Mouse (Mus musculus) G1E (cell line): Measurements from ENCODE around the gene Gm8300. TPM values are rescaled to one million over a fixed set of nuclear protein-coding genes. Genes with fewer than 3 reads are reported as not detected.
"Not testable (repeated sequence)": the region's sequence is repeated elsewhere in the genome, so short reads cannot be mapped to it uniquely, and the experiment has no call there.

Experiments used
- ATAC-seq: 2 replicates; pipeline ENCODE4 v1.8.0; 2016; ENCODE audit warnings: mild to moderate bottlenecking; ENCODE audit not compliant: insufficient number of reproducible peaks, poor library complexity, low FRiP score, severe bottlenecking; ENCODE audit errors: extremely low read depth
- DNase-seq: peaks from one replicate; pipeline ENCODE4 v3.0.0; 2012; ENCODE audit warnings: low spot score
- H3K27me3 ChIP-seq: 2 replicates; pipeline ENCODE4 v1.6.1; 2012; ENCODE audit warnings: mild to moderate bottlenecking, low read length, inconsistent platforms; ENCODE audit not compliant: insufficient read depth
- H3K36me3 ChIP-seq: replicated peaks from 2 replicates; pipeline ENCODE3; 2012; ENCODE audit warnings: mild to moderate bottlenecking, inconsistent platforms
- H3K4me1 ChIP-seq: 2 replicates; pipeline ENCODE4 v1.6.1; 2012; ENCODE audit warnings: low read depth, low read length, inconsistent platforms, mixed read lengths; ENCODE audit not compliant: insufficient read depth
- H3K4me3 ChIP-seq: 2 replicates; pipeline ENCODE4 v1.5.1; 2012; ENCODE audit warnings: low read depth, mild to moderate bottlenecking, inconsistent platforms, low read length, moderate library complexity, mixed read lengths
- H3K9me3 ChIP-seq: replicated peaks from 2 replicates; pipeline ENCODE4 v1.6.1; 2012; ENCODE audit warnings: inconsistent platforms
- CTCF ChIP-seq: IDR thresholded peaks from 2 replicates; pipeline ENCODE4 v1.5.1; 2012; ENCODE audit warnings: low read depth, low read length, inconsistent platforms, mixed read lengths
- GATA1 ChIP-seq: IDR thresholded peaks from 2 replicates; pipeline ENCODE4 v1.6.1; 2012; ENCODE audit warnings: borderline replicate concordance, low read length, inconsistent platforms, mixed read lengths
- GATA2 ChIP-seq: IDR thresholded peaks from 2 replicates; pipeline ENCODE4 v1.6.1; 2012; ENCODE audit warnings: low read depth, low read length, inconsistent platforms, borderline replicate concordance
- POLR2AphosphoS5 ChIP-seq: IDR thresholded peaks from 2 replicates; pipeline ENCODE4 v1.6.1; 2012; ENCODE audit warnings: low read depth, low read length, inconsistent platforms; ENCODE audit not compliant: insufficient replicate concordance
- TAL1 ChIP-seq: conservative IDR thresholded peaks from 2 replicates; pipeline ENCODE4 v1.6.1; 2012; ENCODE audit warnings: low read depth, low read length, inconsistent platforms, mixed read lengths
- polyA plus RNA-seq: library from polyadenylated mRNA; stranded (reverse); fragments of >175 nt; gene quantifications from 2 replicates; pipeline ENCODE4 v1.2.3, GENCODE M21; 2012
- total RNA-seq, 2 experiments: library from RNA; stranded (forward) in 1 of 2; stranded (reverse) in 1 of 2; fragments of 200-1000 nt in 1 of 2; fragments of >200 nt in 1 of 2; fragmentation: Nextera tagmentation in 1 of 2; gene quantifications; 2 replicates each; pipeline ENCODE4 v1.2.3; 2014 to 2017

Gm8300 gene
- total and polyA plus RNA-seq, 3 experiments: 0.66 TPM; not detected in 2

- no peak for TF ChIP-seq TAL1
- no peak for TF ChIP-seq CTCF
- TF ChIP-seq POLR2AphosphoS5: no peak
- no peak for TF ChIP-seq GATA2
- TF ChIP-seq GATA1: no peak
- DNase-seq (no peak), ATAC-seq (no peak)
- H3K36me3 ChIP-seq: peaks cover 11% of the 10 kb centered on the region
- no peak overlapping the region for H3K4me3 ChIP-seq
- H3K4me1 ChIP-seq: peaks cover 22% of the 10 kb centered on the region
- peaks cover 12% of the 10 kb centered on the region; the same call in 1 of the 2 replicates for H3K27me3 ChIP-seq
- no peaks in the 10 kb centered on the region for H3K9me3 ChIP-seq
These were observed 39.4 kb upstream of the Gm8300 start for GRCm38 (mm10) chr12:87474756-87475155.

- not testable (repeated sequence) for H3K4me1 ChIP-seq, H3K4me3 ChIP-seq, H3K9me3 ChIP-seq, H3K36me3 ChIP-seq, DNase-seq, ATAC-seq
- peaks cover 32% of the 10 kb centered on the region for H3K27me3 ChIP-seq
These were observed 31.6 kb upstream of the Gm8300 start for GRCm38 (mm10) chr12:87482482-87482881.

- not testable (repeated sequence) for ATAC-seq, H3K27me3 ChIP-seq, H3K4me1 ChIP-seq, H3K36me3 ChIP-seq, H3K4me3 ChIP-seq, DNase-seq, H3K9me3 ChIP-seq
These were observed 25.4 kb upstream of the Gm8300 start for GRCm38 (mm10) chr12:87488683-87489082.

GRCm38 (mm10) chr12:87494421-87494820 is 19.7 kb upstream of the Gm8300 start, which contains the start of gene Gm5788:
Gene Gm5788 (plus strand): TSS chr12:87494721.
- not testable (repeated sequence) for H3K36me3 ChIP-seq, H3K4me1 ChIP-seq, ATAC-seq, H3K4me3 ChIP-seq, H3K9me3 ChIP-seq, H3K27me3 ChIP-seq, DNase-seq

GRCm38 (mm10) chr12:87519616-87520015 is 5.5 kb downstream of the Gm8300 start:
- not testable (repeated sequence) for ATAC-seq, H3K4me3 ChIP-seq, H3K36me3 ChIP-seq, H3K27me3 ChIP-seq, DNase-seq, H3K4me1 ChIP-seq
- H3K9me3 ChIP-seq: peaks cover 12% of the 10 kb centered on the region

GRCm38 (mm10) chr12:87543927-87544326 is 29.8 kb downstream of the Gm8300 start:
- TF ChIP-seq TAL1 (no peak), GATA2 (no peak), GATA1 (no peak), CTCF (no peak), POLR2AphosphoS5 (no peak)
- Histone ChIP-seq H3K27me3 (no peaks in the 10 kb centered on the region), H3K4me3 (no peak overlapping the region), H3K4me1 (peaks cover 25% of the 10 kb centered on the region), H3K36me3 (no peaks in the 10 kb centered on the region), H3K9me3 (no peaks in the 10 kb centered on the region; the same call in 1 of the 2 replicates)
- ATAC-seq (no peak), DNase-seq (no peak)

GRCm38 (mm10) chr12:87550628-87551027 is 36.5 kb downstream of the Gm8300 start:
- not testable (repeated sequence) for H3K27me3 ChIP-seq, H3K4me3 ChIP-seq, H3K36me3 ChIP-seq, DNase-seq, H3K9me3 ChIP-seq, ATAC-seq
- peaks cover 14% of the 10 kb centered on the region; the same call in 1 of the 2 replicates for H3K4me1 ChIP-seq

Other genes starting within 250 kb of the Gm8300 start
- 31.6 and 36.4 TPM in 2 replicates for gene Vipas39, start 248.1 kb upstream of the Gm8300 start, total RNA-seq (2014; fragmentation: Nextera tagmentation)
- gene Vipas39, start 248.1 kb upstream of the Gm8300 start, total RNA-seq (2017): 42.4 and 43.1 TPM in 2 replicates
- gene Vipas39, start 248.1 kb upstream of the Gm8300 start, polyA plus RNA-seq: 1.2 and 1.3 TPM in 2 replicates
- gene Ahsa1, start 247.8 kb upstream of the Gm8300 start, total RNA-seq (2014; fragmentation: Nextera tagmentation): 117 and 144 TPM in 2 replicates
- gene Ahsa1, start 247.8 kb upstream of the Gm8300 start, total RNA-seq (2017): 400 and 401 TPM in 2 replicates
- 207 and 209 TPM in 2 replicates for gene Ahsa1, start 247.8 kb upstream of the Gm8300 start, polyA plus RNA-seq
- not detected in 2 replicates for gene Ism2, start 214.6 kb upstream of the Gm8300 start, total RNA-seq (2014; fragmentation: Nextera tagmentation)
- gene Ism2, start 214.6 kb upstream of the Gm8300 start, total RNA-seq (2017): 0.05 TPM in 1 of 2 replicates, not detected in the other
- not detected in 2 replicates for gene Ism2, start 214.6 kb upstream of the Gm8300 start, polyA plus RNA-seq
- gene Sptlc2, start 126.0 kb upstream of the Gm8300 start, total RNA-seq (2014; fragmentation: Nextera tagmentation): 111 and 123 TPM in 2 replicates
- gene Sptlc2, start 126.0 kb upstream of the Gm8300 start, total RNA-seq (2017): 197 and 212 TPM in 2 replicates
- 50.5 and 52.7 TPM in 2 replicates for gene Sptlc2, start 126.0 kb upstream of the Gm8300 start, polyA plus RNA-seq
- gene Slirp, start 70.4 kb upstream of the Gm8300 start, total RNA-seq (2014; fragmentation: Nextera tagmentation): 62.5 and 68.0 TPM in 2 replicates
- 149 and 153 TPM in 2 replicates for gene Slirp, start 70.4 kb upstream of the Gm8300 start, total RNA-seq (2017)
- 4.6 and 7.3 TPM in 2 replicates for gene Slirp, start 70.4 kb upstream of the Gm8300 start, polyA plus RNA-seq
- 163 and 180 TPM in 2 replicates for gene Alkbh1, start 70.3 kb upstream of the Gm8300 start, total RNA-seq (2014; fragmentation: Nextera tagmentation)
- 104 and 106 TPM in 2 replicates for gene Alkbh1, start 70.3 kb upstream of the Gm8300 start, total RNA-seq (2017)
- gene Alkbh1, start 70.3 kb upstream of the Gm8300 start, polyA plus RNA-seq: 36.6 and 41.3 TPM in 2 replicates
- gene Snw1, start 42.0 kb upstream of the Gm8300 start, total RNA-seq (2014; fragmentation: Nextera tagmentation): 148 and 150 TPM in 2 replicates
- 218 and 244 TPM in 2 replicates for gene Snw1, start 42.0 kb upstream of the Gm8300 start, total RNA-seq (2017)
- 22.6 and 29.8 TPM in 2 replicates for gene Snw1, start 42.0 kb upstream of the Gm8300 start, polyA plus RNA-seq
- gene Gm5788, start 19.6 kb upstream of the Gm8300 start, total RNA-seq (2014; fragmentation: Nextera tagmentation): 3.8 TPM in 1 of 2 replicates, not detected in the other
- 0.52 and 1.1 TPM in 2 replicates for gene Gm5788, start 19.6 kb upstream of the Gm8300 start, total RNA-seq (2017)
- 0.33 TPM in 1 of 2 replicates, not detected in the other for gene Gm5788, start 19.6 kb upstream of the Gm8300 start, polyA plus RNA-seq
- gene Oog1, start 88.4 kb downstream of the Gm8300 start, total RNA-seq (2014; fragmentation: Nextera tagmentation): not detected in 2 replicates
- 0.55 and 1.0 TPM in 2 replicates for gene Oog1, start 88.4 kb downstream of the Gm8300 start, total RNA-seq (2017)
- not detected in 2 replicates for gene Oog1, start 88.4 kb downstream of the Gm8300 start, polyA plus RNA-seq
- gene Gm4027, start 104.6 kb downstream of the Gm8300 start, total RNA-seq (2014; fragmentation: Nextera tagmentation): 2.1 and 2.5 TPM in 2 replicates
- gene Gm4027, start 104.6 kb downstream of the Gm8300 start, total RNA-seq (2017): 0.06 and 0.98 TPM in 2 replicates
- gene Gm4027, start 104.6 kb downstream of the Gm8300 start, polyA plus RNA-seq: 0.08 and 0.16 TPM in 2 replicates
- gene Gm16381, start 130.3 kb downstream of the Gm8300 start, total RNA-seq (2014; fragmentation: Nextera tagmentation): not detected in 2 replicates
- not detected in 2 replicates for gene Gm16381, start 130.3 kb downstream of the Gm8300 start, total RNA-seq (2017)
- gene Gm16381, start 130.3 kb downstream of the Gm8300 start, polyA plus RNA-seq: not detected in 2 replicates